Mouse (Mus musculus): Measurements from ENCODE around the gene Wdr4. TPM values are rescaled to one million over a fixed set of nuclear protein-coding genes. Genes with fewer than 3 reads are reported as not detected.

The Wdr4 gene
- total RNA-seq, 2 experiments from 2014 or later: 38.3 to 62.9 TPM

DNA sequence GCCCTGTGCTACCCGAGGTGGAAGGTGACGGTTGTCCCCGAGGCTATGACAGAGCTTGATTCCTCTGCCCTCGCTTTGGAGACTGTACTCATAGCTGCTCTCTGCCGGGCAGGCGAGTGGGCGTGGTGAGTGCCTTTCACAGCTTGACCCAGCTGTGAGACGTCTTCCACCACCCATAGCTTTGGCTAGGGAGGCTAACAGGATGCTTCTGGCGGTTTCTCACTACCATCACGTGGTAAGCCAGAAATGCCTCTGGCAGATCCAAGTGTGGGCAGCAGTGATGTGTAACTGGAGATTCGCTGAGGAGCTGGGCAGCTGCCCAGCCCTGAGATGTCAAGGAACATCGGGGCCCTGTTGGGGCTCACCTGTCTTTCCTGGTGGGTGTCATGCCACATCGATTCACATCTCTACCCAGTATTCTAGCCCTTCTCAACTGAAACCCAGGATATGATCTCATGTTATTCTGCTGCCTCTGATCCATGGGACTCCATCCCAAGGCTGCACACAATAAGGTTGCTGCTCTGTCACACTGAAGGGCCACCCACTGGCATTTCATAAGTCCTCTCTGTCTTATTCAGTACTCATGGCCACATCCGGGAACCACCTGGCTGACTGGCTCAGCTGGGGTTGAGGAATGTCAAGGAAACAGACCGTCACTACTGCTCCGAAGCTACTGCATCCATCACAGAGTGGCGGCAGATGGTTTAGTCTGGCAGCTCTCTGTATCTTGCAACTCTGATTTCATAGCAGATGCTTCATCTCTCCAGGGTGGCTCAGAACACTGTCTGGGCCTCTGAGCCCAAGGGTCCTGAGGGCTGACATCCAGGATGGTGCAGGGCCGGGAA is 62.8 kb downstream of the Wdr4 start:
- no peak for ATAC-seq (replicated peaks; ENCODE audit: low FRiP score, low TSS enrichment, poor library complexity, severe bottlenecking)

DNA sequence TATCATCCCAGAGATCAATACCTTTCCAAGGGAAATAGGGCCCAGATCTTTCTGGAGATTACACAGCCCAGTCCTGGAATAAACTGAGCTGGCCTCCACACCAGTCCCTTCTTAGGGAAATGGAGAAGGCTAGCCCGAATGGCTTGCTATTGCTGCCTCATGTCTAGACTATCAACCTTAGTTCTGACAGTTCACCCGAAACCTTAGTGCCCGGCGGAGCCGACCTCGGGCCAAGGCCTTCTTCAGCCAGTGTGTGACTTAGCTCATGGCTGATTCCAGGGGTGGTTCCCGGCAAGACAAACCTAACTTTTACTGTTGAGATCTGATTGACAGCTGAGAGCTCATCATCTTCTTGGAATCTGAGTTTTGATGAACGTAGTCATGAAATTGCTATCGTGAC is 65.7 kb downstream of the Wdr4 start:
- no peak for ATAC-seq (replicated peaks; ENCODE audit: low FRiP score, low TSS enrichment, poor library complexity, severe bottlenecking)

DNA sequence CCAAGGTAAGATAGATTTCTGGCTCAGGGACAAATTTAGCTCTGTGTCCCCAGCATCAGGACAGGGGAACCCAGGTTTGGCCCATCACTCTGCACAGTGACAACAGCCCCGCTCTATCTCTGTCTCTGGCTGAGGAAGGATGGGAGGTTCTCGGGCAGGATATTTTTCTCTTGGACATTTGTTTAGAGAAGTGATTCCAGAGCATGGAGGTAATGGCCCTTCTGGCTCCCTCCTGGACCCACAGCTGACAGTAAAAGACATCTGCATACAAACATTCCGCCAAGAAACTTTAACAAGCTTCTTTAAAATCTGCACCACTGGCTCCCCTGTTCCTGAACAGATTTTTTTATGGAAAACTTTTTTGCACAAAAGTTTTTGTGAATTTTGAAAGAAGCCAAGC is 66.3 kb downstream of the Wdr4 start:
- no peak for ATAC-seq (replicated peaks; ENCODE audit: low FRiP score, low TSS enrichment, poor library complexity, severe bottlenecking)

DNA sequence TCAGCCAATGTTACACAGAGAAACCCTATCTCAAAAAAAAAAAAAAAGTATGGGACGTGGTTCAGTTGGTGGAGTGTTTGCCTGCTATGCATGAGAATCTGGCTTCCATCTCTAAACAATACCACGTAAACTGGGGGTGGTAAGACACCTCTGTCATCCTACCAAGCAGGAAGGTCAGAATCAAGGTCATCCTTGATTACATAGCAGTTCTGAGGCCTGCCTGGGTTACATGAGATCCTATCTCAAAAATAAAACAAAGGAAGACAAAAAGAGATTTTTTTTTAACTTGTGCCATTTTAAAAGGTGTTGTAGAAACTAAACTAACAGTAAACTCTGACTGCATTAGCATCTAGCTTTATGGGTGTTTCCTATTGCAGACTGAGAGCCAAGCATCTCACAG is 67.0 kb downstream of the Wdr4 start:
- ATAC-seq (replicated peaks; ENCODE audit: low FRiP score, low TSS enrichment, poor library complexity, severe bottlenecking): no peak

DNA sequence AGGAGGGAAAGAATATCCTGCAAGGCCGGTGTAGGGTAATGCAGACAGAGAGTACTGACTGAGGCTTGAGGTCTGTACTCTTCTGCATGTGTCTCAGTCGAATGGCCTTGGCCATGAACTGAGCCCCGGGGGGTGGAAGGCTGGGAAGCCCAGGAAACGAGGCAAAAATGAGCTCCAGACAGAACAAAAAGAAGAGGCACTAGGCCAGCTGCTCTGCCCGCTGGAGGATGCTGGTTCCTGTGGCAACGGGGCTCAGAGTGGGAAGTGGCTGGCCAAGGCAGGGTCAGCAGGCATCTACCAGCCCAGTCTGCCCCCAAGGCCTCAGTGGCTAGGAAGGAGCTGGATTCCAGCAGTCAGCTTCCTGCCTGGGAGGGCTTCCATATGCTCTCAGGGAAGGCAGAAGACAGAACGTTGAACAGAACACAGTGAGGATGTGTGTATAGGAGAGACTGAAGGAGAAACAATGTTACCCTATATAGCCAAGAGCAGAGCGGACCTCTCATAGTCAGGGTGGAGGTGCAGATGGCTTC is 68.5 kb downstream of the Wdr4 start:
- no peak for ATAC-seq (replicated peaks; ENCODE audit: low FRiP score, low TSS enrichment, poor library complexity, severe bottlenecking)

DNA sequence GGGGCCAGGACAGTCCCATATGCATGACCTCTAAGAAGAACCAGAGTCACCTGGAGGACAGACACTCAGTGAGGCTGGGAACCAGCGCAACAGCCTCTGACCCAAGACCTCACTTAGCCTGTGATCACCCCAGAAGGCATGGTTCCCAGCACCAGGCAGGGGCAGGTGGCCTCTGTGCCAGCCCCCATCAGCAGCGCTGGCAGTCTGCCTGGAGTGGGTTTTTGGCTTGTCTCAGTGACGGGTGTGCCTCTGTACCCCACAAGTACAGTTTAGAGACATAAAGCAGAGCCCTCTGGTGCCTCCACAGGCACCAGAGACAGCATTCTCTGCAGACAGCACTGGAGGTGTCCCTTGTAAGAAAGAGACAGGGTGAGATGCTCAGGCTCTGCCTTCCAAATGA is 69.6 kb downstream of the Wdr4 start:
- ATAC-seq (replicated peaks; ENCODE audit: low FRiP score, low TSS enrichment, poor library complexity, severe bottlenecking): no peak

DNA sequence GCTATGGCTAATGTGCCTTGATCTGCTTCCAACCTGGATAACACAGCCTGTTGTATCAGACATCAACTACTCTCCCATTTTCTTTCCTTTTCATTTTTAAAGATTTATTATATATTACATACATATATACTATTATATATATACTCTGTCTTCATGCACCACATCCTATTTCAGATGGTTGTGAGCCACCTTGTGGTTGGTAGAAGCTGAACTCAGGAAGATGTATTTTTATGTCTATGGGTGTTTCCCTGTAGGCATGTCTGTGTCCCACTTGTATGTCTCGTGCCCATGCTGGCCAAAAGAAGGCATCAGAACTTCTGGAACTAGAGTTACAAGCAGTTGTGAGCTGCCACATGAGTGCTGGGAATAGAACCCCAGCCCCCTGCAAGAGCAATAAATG is 71.3 kb downstream of the Wdr4 start:
- ATAC-seq (replicated peaks; ENCODE audit: low FRiP score, low TSS enrichment, poor library complexity, severe bottlenecking): no peak

DNA sequence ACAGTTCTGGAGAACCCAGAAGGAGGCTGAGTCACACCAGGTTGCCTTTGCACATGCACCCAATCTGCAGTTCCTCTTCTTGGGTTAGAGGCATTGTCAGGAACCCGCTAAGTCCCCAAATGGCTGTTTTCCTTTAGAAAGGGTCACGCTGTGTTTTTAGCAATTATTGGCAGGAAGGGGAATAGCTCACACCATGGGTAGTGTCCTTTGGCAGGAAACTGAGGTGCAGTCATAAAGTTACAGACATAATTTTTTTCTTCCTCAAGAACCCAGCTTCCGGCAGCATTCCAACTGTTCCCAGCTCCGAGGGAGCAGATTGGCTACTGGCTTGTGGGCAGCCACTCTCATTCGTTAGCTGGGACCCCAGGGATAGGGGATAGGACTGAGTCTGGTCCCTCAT is 72.0 kb downstream of the Wdr4 start:
- ATAC-seq (replicated peaks; ENCODE audit: low FRiP score, low TSS enrichment, poor library complexity, severe bottlenecking): no peak

DNA sequence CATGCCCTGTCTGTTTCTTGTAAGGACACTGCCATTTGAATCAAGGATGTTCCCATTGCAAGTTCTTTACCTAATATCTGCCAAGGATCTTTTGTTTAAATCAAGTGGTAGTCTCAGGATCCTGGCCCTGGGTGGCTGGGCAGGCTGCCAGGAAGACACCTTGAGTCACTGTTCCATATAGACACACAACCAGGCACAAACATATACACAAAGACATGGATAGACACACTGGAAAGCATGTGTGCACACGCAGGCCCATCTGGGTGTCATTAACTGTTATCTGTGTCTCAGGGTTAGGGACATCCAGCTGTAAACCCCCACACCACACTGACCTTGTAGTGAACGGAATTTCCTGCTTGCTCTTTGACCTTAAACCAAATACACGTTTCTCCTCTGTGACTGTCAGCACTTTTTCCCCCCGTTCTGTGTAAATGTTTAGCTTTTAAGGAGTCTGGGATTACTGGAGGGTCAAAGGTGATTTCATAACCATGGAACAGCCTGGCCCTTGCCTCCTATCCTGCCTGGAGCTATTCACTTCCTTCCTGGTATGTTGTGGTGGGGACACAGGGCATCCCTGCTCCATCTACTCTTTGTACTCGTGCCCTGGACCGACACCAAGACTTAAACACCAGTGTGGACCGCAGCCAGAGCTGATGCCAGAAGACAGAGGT is 74.6 kb downstream of the Wdr4 start:
- ATAC-seq (replicated peaks; ENCODE audit: low FRiP score, low TSS enrichment, poor library complexity, severe bottlenecking): no peak

Other genes with a start within 250 kb of the Wdr4 start
- gene Rsph1, start 242.6 kb downstream of the Wdr4 start, total RNA-seq (2014; fragmentation: Nextera tagmentation): 6.8 TPM in 1 of 2 replicates, not detected in the other
- gene Rsph1, start 242.6 kb downstream of the Wdr4 start, total RNA-seq (2017): 0.95 TPM in 1 of 2 replicates, not detected in the other
- gene Slc37a1, start 233.2 kb downstream of the Wdr4 start, total RNA-seq (2014; fragmentation: Nextera tagmentation): 7.8 and 13.8 TPM in 2 replicates
- 3.6 and 8.6 TPM in 2 replicates for gene Slc37a1, start 233.2 kb downstream of the Wdr4 start, total RNA-seq (2017)
- gene Pde9a, start 133.8 kb downstream of the Wdr4 start, total RNA-seq (2014; fragmentation: Nextera tagmentation): 1.4 and 3.2 TPM in 2 replicates
- gene Pde9a, start 133.8 kb downstream of the Wdr4 start, total RNA-seq (2017): not detected in 2 replicates
- gene Ndufv3, start 135 bp upstream of the Wdr4 start, total RNA-seq (2014; fragmentation: Nextera tagmentation): 142 and 209 TPM in 2 replicates
- gene Ndufv3, start 135 bp upstream of the Wdr4 start, total RNA-seq (2017): 217 and 233 TPM in 2 replicates
- 18.5 and 35.2 TPM in 2 replicates for gene Pknox1, start 44.8 kb upstream of the Wdr4 start, total RNA-seq (2014; fragmentation: Nextera tagmentation)
- gene Pknox1, start 44.8 kb upstream of the Wdr4 start, total RNA-seq (2017): 15.8 and 18.2 TPM in 2 replicates
- gene Cbs, start 117.3 kb upstream of the Wdr4 start, total RNA-seq (2014; fragmentation: Nextera tagmentation): not detected in 2 replicates
- gene Cbs, start 117.3 kb upstream of the Wdr4 start, total RNA-seq (2017): 2.4 TPM in 1 of 2 replicates, not detected in the other
- 178 and 219 TPM in 2 replicates for gene U2af1, start 138.9 kb upstream of the Wdr4 start, total RNA-seq (2014; fragmentation: Nextera tagmentation)
- 310 and 385 TPM in 2 replicates for gene U2af1, start 138.9 kb upstream of the Wdr4 start, total RNA-seq (2017)
- gene Cryaa, start 157.8 kb upstream of the Wdr4 start, total RNA-seq (2014; fragmentation: Nextera tagmentation): not detected in 2 replicates
- not detected in 2 replicates for gene Cryaa, start 157.8 kb upstream of the Wdr4 start, total RNA-seq (2017)

Data from megakaryocyte-erythroid progenitor cell, adult 5-6 weeks (primary cell).